Mouse (Mus musculus) layer of hippocampus, adult 9-11 months (tissue): Measurements from ENCODE around the gene Fam214b.

Source experiments
- DNase-seq: peaks from one replicate; pipeline ENCODE4 v3.0.0; 2022

Gene Fam214b

GRCm38 (mm10) chr4:43038567-43039495 lies 7.2 kb downstream of the Fam214b start:
- peak; percentile 73 for DNase-seq

GRCm38 (mm10) chr4:43037860-43038566 lies 8.0 kb downstream of the Fam214b start:
- DNase-seq, result no peak

- no peak for DNase-seq
Observed at GRCm38 (mm10) chr4:43036356-43036755, 9.7 kb downstream of the Fam214b start.

- no peak for DNase-seq
Observed at GRCm38 (mm10) chr4:43035851-43036250, 10.2 kb downstream of the Fam214b start.

- no peak for DNase-seq
Observed at GRCm38 (mm10) chr4:43033481-43033880, 12.5 kb downstream of the Fam214b start.

GRCm38 (mm10) chr4:43032501-43032900 lies 13.5 kb downstream of the Fam214b start:
- no peak for DNase-seq

GRCm38 (mm10) chr4:43031237-43031995 lies 14.6 kb downstream of the Fam214b start, which contains the start of gene Stoml2:
Stoml2 (minus strand) TSS chr4:43031710.
- DNase-seq, result peak; percentile 95

GRCm38 (mm10) chr4:43030780-43031230 lies 15.2 kb downstream of the Fam214b start:
- no peak for DNase-seq

- no peak for DNase-seq
Observed at GRCm38 (mm10) chr4:43030352-43030751, 15.7 kb downstream of the Fam214b start.

- DNase-seq, result no peak
Observed at GRCm38 (mm10) chr4:43029749-43030148, 16.3 kb downstream of the Fam214b start.

GRCm38 (mm10) chr4:43029121-43029520 lies 16.9 kb downstream of the Fam214b start:
- no peak for DNase-seq

- peak; percentile 94 for DNase-seq
Observed at GRCm38 (mm10) chr4:43025084-43025960, 20.7 kb downstream of the Fam214b start, which contains the start of gene Pigo. Pigo (minus strand) TSS chr4:43025819.

- DNase-seq, result no peak
Observed at GRCm38 (mm10) chr4:43024673-43025072, 21.3 kb downstream of the Fam214b start.

- DNase-seq, result no peak
Observed at GRCm38 (mm10) chr4:43021341-43021740, 24.7 kb downstream of the Fam214b start.

GRCm38 (mm10) chr4:43020876-43021275 lies 25.1 kb downstream of the Fam214b start:
- DNase-seq, result no peak

- DNase-seq, result no peak
Observed at GRCm38 (mm10) chr4:43019641-43020465, 26.2 kb downstream of the Fam214b start.

- DNase-seq, result no peak
Observed at GRCm38 (mm10) chr4:43019176-43019575, 26.8 kb downstream of the Fam214b start.

GRCm38 (mm10) chr4:43018156-43018555 lies 27.9 kb downstream of the Fam214b start:
- no peak for DNase-seq

- DNase-seq, result no peak
Observed at GRCm38 (mm10) chr4:43012091-43012490, 33.9 kb downstream of the Fam214b start.

GRCm38 (mm10) chr4:43010161-43011038 lies 35.6 kb downstream of the Fam214b start, which contains the start of gene Fancg:
Fancg (minus strand) TSS chr4:43010506.
- DNase-seq, result peak; percentile 84
